Mouse (Mus musculus) C2C12 (cell line): ENCODE measurements around the gene Nlk.

Experiments used
- CEBPB ChIP-seq: IDR thresholded peaks from one replicate; pipeline ENCODE4 v1.6.1; 2011; ENCODE audit warnings: low read depth, mild to moderate bottlenecking, control low read depth, moderate library complexity
- CTCF ChIP-seq: IDR thresholded peaks from one replicate; pipeline ENCODE4 v1.5.1; 2011; ENCODE audit not compliant: control insufficient read depth, insufficient read depth, insufficient read length
- FOSL1 ChIP-seq: IDR thresholded peaks from one replicate; pipeline ENCODE4 v1.8.0; 2011; ENCODE audit warnings: mild to moderate bottlenecking, low read length; ENCODE audit not compliant: poor library complexity, insufficient read depth, severe bottlenecking
- MAX ChIP-seq: IDR thresholded peaks from one replicate; pipeline ENCODE4 v1.6.1; 2011; ENCODE audit warnings: mild to moderate bottlenecking, control low read depth
- MYOG ChIP-seq: IDR thresholded peaks from one replicate; pipeline ENCODE4 v1.6.1; 2011; ENCODE audit not compliant: control insufficient read depth, insufficient read length; ENCODE audit errors: extremely low read depth

DNA sequence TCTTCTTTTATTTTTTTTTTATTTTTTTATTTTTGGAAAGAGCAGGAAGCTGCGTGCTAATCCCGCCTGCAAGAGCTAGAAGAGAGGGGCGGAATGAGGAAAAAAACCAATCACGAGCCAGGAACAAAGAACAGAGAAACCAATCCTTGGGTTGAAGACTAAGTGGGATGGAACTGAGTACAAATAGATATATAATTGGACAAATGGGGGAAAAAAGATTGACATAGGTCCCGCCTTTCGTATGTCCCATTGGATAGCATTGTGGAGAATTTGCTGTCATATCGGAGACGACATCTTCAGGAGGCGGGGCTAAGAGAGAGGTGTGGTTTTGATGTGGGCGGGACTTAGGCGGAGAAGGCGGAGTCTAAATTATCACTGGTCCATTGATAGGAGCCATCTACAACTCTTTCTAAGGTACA is 589 bp upstream of the Nlk start:
- no peak for TF ChIP-seq CTCF
- TF ChIP-seq CEBPB: no peak
- no peak for TF ChIP-seq MAX
- no peak for TF ChIP-seq MYOG
- TF ChIP-seq FOSL1: no peak
